Mouse (Mus musculus) embryonic facial prominence, embryonic 14.5 days (tissue): ENCODE results near the gene Map1s. TPM values are rescaled to one million over a fixed set of nuclear protein-coding genes. Genes with fewer than 3 reads are reported as not detected.

Experiments used
- microRNA counts: library from miRNA; unstranded; fragments of <30 nt; microRNA quantifications from one replicate; lab custom pipeline; 2017
- microRNA-seq: library from miRNA; unstranded; fragments of <30 nt; microRNA quantifications from one replicate; pipeline ENCODE4, GENCODE M21; 2016; ENCODE audit warnings: borderline number of aligned reads
- polyA plus RNA-seq: library from polyadenylated mRNA; unstranded; fragments of >200 nt; fragmentation: Nextera tagmentation; extraction: Ambion mirVana; gene quantifications from 2 replicates; pipeline ENCODE4 v1.2.1, GENCODE M21; 2014

The Map1s gene
- polyA plus RNA-seq, 1 experiment from 2014 or later = 41.3 TPM

MicroRNA genes within 50 kb of the gene (microRNA counts, 519-probe panel; counts per million panel counts)
- microRNA mmu-miR-1969 (lab: Ali Mortazavi, UCI) = 19.3 counts per million

Small RNA genes within 50 kb of the gene (microRNA-seq; reads per million reads assigned to microRNA genes)
- gene Mir1969 = 3.7 reads per million, percentile 17 among the genes with 10 or more reads in this experiment
- 1.00 reads per million for gene Mir7067

Other genes starting within 250 kb of the Map1s start
- gene Pgpep1, start 245.5 kb upstream of the Map1s start, polyA plus RNA-seq = 59.8 and 62.7 TPM in 2 replicates
- 199 and 223 TPM in 2 replicates for gene Lsm4, start 232.7 kb upstream of the Map1s start, polyA plus RNA-seq
- 103 and 121 TPM in 2 replicates for gene Jund, start 207.0 kb upstream of the Map1s start, polyA plus RNA-seq
- gene Iqcn, start 202.5 kb upstream of the Map1s start, polyA plus RNA-seq = not detected in 2 replicates
- not detected in 2 replicates for gene Gm3336, start 187.4 kb upstream of the Map1s start, polyA plus RNA-seq
- gene Pde4c, start 182.2 kb upstream of the Map1s start, polyA plus RNA-seq = 0.16 and 0.22 TPM in 2 replicates
- 36.3 and 39.0 TPM in 2 replicates for gene Rab3a, start 151.3 kb upstream of the Map1s start, polyA plus RNA-seq
- gene Mpv17l2, start 145.0 kb upstream of the Map1s start, polyA plus RNA-seq = 34.2 and 36.5 TPM in 2 replicates
- gene Pik3r2, start 129.2 kb upstream of the Map1s start, polyA plus RNA-seq = 61.5 and 70.3 TPM in 2 replicates
- gene Mast3, start 100.9 kb upstream of the Map1s start, polyA plus RNA-seq = 13.5 and 14.9 TPM in 2 replicates
- 0.07 and 0.19 TPM in 2 replicates for gene Il12rb1, start 97.5 kb upstream of the Map1s start, polyA plus RNA-seq
- 5.4 and 5.8 TPM in 2 replicates for gene Arrdc2, start 66.2 kb upstream of the Map1s start, polyA plus RNA-seq
- 2.9 and 3.4 TPM in 2 replicates for gene Kcnn1, start 42.7 kb upstream of the Map1s start, polyA plus RNA-seq
- gene Ccdc124, start 32.0 kb upstream of the Map1s start, polyA plus RNA-seq = 87.1 and 91.3 TPM in 2 replicates
- gene Slc5a5, start 13.2 kb upstream of the Map1s start, polyA plus RNA-seq = 0.42 and 0.58 TPM in 2 replicates
- 5,430 and 5,481 TPM in 2 replicates for gene Rpl18a, start 8.5 kb upstream of the Map1s start, polyA plus RNA-seq